In the genomic region with DNA sequence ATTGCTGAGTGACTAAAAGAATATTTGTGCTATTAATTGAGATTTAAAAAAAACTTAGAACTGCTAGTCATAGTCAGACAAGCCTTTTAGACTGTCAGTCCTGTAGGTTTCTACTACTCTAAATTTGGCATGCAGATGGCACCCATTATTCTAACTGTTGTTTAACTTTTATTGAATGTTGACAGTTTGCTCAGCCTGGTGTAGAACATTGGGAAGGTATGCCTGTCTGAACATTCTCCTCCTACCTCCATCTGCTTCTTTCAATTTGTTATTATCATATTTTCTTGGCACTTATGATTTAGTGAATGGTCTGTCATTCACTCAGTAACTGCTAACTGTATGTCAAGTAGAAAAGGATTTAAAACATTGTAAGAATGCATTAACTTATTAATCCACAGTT, we compare ENCODE assay signal across 24 mouse cellular contexts.
DNase-seq lines count a peak whose midpoint lies in the region; ATAC-seq and TF ChIP-seq lines count a peak whose summit lies in the region.
"Had no signal": no experiment of that assay in that cellular context is flagged by ENCODE, and none has a peak within 500 bp of the region (broad histone marks: within the 10 kb centered on the region; RNA-seq: fewer than 3 reads in every experiment).

No protein-coding gene starts in this region.

- H3K4me3 ChIP-seq in layer of hippocampus, adult 2 months = no peak overlapping the region
- no peak overlapping the region for H3K4me3 ChIP-seq in forebrain, embryonic 12.5 days (replicated peaks)
- H3K4me3 ChIP-seq: embryonic facial prominence, embryonic 13.5 days; embryonic facial prominence, embryonic 15.5 days; erythroblast, embryonic 14.5 days; forebrain, embryonic 10.5 days; forebrain, embryonic 13.5 days; forebrain, embryonic 15.5 days had no signal

- ATAC-seq in forebrain, embryonic 12.5 days (ENCODE audit: low FRiP score) = no peak
- ATAC-seq: forebrain, embryonic 13.5 days; forebrain, embryonic 15.5 days; forebrain, postnatal 0 days had no signal

- TF ChIP-seq CTCF in layer of hippocampus, adult 2 months (conservative IDR thresholded peaks at IDR 0.05) = no peak

- H3K36me3 ChIP-seq in forebrain, embryonic 12.5 days (replicated peaks) = no peaks in the 10 kb centered on the region
- H3K36me3 ChIP-seq: embryonic facial prominence, embryonic 13.5 days; embryonic facial prominence, embryonic 15.5 days; forebrain, embryonic 10.5 days; forebrain, embryonic 15.5 days had no signal

- H3K4me2 ChIP-seq in forebrain, embryonic 12.5 days = no peak overlapping the region
- H3K4me2 ChIP-seq: embryonic facial prominence, embryonic 13.5 days; embryonic facial prominence, embryonic 15.5 days; forebrain, embryonic 13.5 days; forebrain, embryonic 15.5 days had no signal

- DNase-seq in layer of hippocampus, adult 18-20 months (ENCODE audit: low spot score in 2 of 2) = peak; percentile 4 to 74
- no peak for DNase-seq in layer of hippocampus, postnatal 10 days (ENCODE audit: low spot score in 2 of 2)
- DNase-seq in layer of hippocampus, adult 2 months (ENCODE audit: low spot score in 2 of 2) = peak; percentile 21 to 74
- DNase-seq in layer of hippocampus, adult 9-11 months = peak; percentile 55
- no peak for DNase-seq in yolk sac, embryonic 10.5 days (ENCODE audit: low spot score)
- DNase-seq in kidney, postnatal 36 days = no peak
- DNase-seq: adrenal gland, adult 8-10 months; adrenal gland, postnatal 14 days; adrenal gland, postnatal 36 days; cerebellum, adult 11 months; cerebellum, adult 18-20 months; cerebellum, adult 8-10 months; cerebellum, adult 9-11 months; cerebellum, postnatal 14 days; cerebellum, postnatal 36 days; embryo, embryonic 11 days; forebrain, postnatal 0 days had no signal

- no peak overlapping the region; the same call in 1 of the 2 replicates for H3K27ac ChIP-seq in layer of hippocampus, adult 2 months
- H3K27ac ChIP-seq in forebrain, embryonic 12.5 days = no peak overlapping the region
- H3K27ac ChIP-seq: embryonic facial prominence, embryonic 13.5 days; embryonic facial prominence, embryonic 15.5 days; forebrain, embryonic 10.5 days; forebrain, embryonic 13.5 days; forebrain, embryonic 15.5 days had no signal

- no peak overlapping the region for H3K9ac ChIP-seq in forebrain, embryonic 12.5 days
- H3K9ac ChIP-seq: embryonic facial prominence, embryonic 13.5 days; embryonic facial prominence, embryonic 15.5 days; forebrain, embryonic 13.5 days; forebrain, embryonic 15.5 days; forebrain, postnatal 0 days had no signal

- no peaks in the 10 kb centered on the region for H3K27me3 ChIP-seq in forebrain, embryonic 12.5 days
- H3K27me3 ChIP-seq: embryonic facial prominence, embryonic 13.5 days; embryonic facial prominence, embryonic 15.5 days; forebrain, embryonic 13.5 days; forebrain, embryonic 15.5 days had no signal

- H3K9me3 ChIP-seq in forebrain, embryonic 12.5 days = no peaks in the 10 kb centered on the region
- H3K9me3 ChIP-seq: embryonic facial prominence, embryonic 13.5 days; embryonic facial prominence, embryonic 15.5 days; forebrain, embryonic 10.5 days; forebrain, embryonic 13.5 days; forebrain, embryonic 15.5 days had no signal

- H3K4me1 ChIP-seq in forebrain, embryonic 12.5 days = no peaks in the 10 kb centered on the region
- H3K4me1 ChIP-seq: embryonic facial prominence, embryonic 13.5 days; embryonic facial prominence, embryonic 15.5 days; forebrain, embryonic 10.5 days; forebrain, embryonic 13.5 days; forebrain, embryonic 15.5 days had no signal

Comparison
In these comparisons a context has a peak if more than half of its experiments do, and no peak if none do; other contexts are left out.
1. DNase-seq: peak in layer of hippocampus, adult 18-20 months (2 of 2), layer of hippocampus, adult 2 months (2 of 2) and layer of hippocampus, adult 9-11 months (single experiment); none in layer of hippocampus, postnatal 10 days (0 of 2), yolk sac, embryonic 10.5 days (single experiment) and kidney, postnatal 36 days (0 of 2).